Mouse (Mus musculus) thymus, postnatal 10 days (tissue): ENCODE results near the gene Gdf5.
A peak's percentile ranks its signal among the peaks of the same experiment; 100 is the strongest.

Source experiments
- DNase-seq, 2 experiments: peaks; one replicate each; pipeline ENCODE4 v3.0.0; 2021; ENCODE audit warnings: low spot score in 2 of 2

The Gdf5 gene

GRCm38 (mm10) chr2:155945124-155945523, at the start of gene Gdf5:
TSS of gene Gdf5 (minus strand) at chr2:155945367.
- no peak for DNase-seq

DNA sequence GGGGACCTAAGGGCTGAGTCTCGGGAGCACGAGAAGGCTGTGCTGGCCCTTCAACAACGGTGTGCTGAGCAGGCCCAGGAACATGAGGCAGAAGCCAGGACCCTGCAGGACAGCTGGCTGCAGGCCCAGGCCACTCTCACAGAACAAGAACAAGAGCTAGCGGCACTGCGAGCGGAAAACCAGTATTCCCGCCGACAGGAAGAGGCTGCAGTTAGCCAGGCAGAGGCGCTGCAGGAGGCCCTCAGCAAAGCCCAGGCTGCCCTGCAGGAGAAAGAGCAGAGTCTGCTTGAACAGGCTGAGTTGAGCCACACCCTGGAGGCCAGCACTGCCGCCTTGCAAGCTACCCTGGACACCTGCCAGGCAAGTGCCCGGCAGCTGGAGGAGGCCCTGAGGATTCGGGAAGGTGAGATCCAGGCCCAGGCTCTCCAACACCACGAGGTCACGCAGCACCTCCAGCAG, 46.7 kb upstream of the Gdf5 start:
- no peak for DNase-seq

GRCm38 (mm10) chr2:155991151-155991550, 46.0 kb upstream of the Gdf5 start:
- no peak for DNase-seq

DNA sequence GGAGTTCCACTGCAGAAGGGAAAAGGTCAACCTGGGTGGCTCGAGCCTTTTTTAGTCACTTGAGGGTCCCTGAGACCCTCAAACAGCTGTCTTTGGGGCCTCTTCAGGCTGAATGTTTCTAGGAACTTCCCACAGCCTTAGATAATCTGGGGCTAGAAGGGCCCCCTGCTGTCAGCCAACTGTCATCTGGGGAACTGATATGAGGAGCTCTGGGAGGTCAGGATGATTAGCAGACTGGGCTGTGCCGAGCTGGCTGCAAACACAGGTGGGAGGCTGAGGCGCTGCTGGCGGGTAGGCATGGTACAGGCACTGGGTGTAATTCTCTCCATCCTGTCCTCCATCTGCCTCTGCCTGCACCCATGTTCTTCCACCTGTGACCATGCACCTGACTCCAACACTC, 43.9 kb upstream of the Gdf5 start:
- DNase-seq: no peak

GRCm38 (mm10) chr2:155987131-155987530, 42.0 kb upstream of the Gdf5 start:
- DNase-seq: peak; percentile 41 to 60

DNA sequence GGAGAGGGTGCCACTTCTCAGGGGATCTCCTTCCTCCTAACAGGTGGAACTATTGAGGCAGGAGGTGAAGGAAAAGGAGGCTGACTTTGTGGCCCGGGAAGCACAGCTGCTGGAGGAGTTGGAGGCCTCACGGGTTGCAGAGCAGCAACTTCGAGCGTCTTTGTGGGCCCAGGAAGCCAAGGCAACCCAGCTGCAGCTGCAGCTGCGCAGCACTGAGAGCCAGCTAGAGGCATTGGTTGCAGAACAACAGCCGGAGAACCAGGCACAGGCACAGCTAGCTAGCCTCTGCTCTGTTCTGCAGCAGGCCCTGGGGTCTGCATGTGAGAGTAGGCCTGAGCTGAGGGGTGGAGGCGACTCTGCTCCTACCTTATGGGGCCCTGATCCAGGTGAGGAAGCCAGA, 40.6 kb upstream of the Gdf5 start:
- peak; percentile 75 to 80 for DNase-seq

DNA sequence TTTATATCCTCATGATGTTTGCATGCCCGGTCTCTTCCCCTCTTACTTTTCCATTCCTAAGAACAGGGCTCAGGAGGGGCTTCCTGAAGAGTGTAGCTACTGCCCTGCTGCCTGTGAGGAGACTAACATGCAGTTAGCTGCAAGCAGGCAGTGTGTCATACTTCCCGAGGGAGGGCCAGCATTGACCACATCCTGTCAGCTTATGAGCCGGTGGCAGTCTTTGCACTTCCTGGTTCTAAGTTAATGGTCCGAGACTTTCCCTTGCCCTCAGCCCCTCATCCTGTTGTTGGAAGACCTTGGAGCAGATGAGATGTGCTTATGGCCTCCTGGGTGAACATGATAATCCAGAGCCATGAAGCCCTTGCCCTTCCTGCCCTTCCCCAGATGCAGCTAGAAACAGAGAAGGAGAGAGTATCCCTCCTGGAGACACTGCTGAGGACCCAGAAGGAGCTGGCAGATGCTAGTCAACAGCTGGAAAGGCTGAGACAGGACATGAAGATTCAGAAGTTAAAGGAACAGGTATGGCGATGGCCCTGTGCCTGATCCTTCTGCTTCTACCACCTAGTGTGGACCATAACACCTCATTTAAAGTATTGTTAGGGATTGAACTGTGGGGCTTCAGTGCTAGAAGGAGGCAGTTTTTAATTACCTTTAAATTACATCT, 34.3 kb upstream of the Gdf5 start:
- peak; percentile 49 to 60 for DNase-seq

DNA sequence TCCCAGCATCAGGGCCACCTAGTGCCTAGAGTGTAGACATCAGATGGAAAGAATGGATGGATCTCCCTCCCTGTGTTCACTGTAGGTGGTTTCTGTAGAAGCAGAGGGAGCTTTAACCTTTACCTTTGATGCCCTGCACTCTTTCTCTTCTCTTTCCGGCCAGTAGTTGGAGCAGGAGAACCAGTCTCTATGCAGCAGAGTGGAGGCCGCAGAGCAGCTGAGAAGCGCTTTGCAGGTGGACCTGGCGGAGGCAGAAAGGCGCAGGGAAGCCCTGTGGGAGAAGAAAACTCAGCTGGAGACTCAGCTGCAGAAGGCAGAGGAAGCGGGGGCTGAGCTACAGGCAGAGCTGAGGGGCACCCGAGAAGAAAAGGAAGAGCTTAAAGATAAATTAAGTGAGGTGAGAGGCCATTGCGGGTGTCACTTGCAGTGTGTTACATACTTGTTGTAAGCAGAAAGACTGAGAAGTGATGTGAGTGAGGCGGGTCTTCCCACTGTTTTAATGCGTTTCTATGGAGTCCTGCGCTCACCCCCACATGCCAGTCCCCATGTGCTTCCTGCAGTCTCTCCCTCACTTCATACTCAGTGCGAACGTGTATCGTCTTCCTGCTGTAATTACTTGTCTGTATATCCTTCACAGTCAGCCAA, 29.0 kb upstream of the Gdf5 start:
- peak; percentile 75 to 79 for DNase-seq

DNA sequence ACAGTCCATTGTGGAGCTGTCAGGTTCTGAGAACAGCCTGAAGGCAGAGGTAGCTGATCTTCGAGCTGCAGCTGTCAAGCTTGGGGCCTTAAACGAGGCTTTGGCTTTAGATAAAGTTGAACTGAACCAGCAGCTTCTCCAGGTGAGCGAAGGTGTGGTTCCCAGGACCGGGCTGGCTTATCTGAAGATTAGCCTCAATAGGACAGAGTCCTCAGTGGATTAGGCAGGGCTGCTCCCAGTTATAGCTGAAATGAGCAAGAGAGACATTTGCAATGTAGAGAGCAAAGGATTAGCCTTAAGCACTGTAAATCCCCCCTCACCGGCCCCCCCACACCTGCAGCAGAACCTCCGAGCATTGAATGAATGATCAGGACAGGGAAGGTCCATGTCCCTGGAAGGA, 28.2 kb upstream of the Gdf5 start:
- no peak for DNase-seq

DNA sequence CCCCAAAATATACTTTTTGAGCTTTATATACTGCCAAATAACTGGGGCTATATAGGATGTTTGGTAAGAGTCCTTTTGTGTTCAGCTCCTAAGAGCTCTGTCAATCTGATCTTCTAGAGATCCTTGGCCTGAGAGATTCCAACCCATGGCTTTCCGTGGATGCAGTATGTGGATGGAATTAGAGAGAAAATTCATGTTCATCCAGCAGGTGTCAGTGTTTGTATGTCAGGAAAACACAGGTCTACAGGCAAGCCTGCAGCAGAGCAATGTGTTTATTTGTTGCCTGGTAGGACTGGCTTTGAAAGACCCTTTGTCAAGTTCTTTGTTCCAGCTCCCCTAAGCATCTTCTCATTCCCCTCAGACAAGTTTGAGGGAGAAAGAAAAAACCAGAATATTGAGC, 17.8 kb upstream of the Gdf5 start:
- peak in 1 of 2 experiments; percentile 40 for DNase-seq

GRCm38 (mm10) chr2:155961862-155962261, 16.7 kb upstream of the Gdf5 start:
- DNase-seq: no peak

DNA sequence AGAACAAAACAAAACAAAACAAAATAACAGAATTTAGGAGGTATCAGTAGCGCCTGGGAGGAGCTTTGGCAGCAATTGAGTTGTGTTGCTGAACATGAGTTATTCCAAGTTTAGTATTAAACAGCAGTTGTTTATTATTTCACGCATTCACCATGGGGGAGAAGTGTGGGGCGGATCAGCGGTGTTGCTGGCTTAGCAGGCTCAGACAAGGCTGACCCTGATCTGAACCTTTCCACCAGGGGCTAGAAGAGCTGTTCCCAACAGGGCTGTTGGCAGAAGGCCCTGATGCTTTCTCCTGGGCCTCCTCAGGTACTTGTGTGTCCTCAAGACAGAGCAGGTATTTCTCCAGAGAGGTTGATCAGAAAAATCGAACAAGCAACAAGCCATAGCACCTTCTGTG, 14.8 kb upstream of the Gdf5 start:
- DNase-seq: no peak

DNA sequence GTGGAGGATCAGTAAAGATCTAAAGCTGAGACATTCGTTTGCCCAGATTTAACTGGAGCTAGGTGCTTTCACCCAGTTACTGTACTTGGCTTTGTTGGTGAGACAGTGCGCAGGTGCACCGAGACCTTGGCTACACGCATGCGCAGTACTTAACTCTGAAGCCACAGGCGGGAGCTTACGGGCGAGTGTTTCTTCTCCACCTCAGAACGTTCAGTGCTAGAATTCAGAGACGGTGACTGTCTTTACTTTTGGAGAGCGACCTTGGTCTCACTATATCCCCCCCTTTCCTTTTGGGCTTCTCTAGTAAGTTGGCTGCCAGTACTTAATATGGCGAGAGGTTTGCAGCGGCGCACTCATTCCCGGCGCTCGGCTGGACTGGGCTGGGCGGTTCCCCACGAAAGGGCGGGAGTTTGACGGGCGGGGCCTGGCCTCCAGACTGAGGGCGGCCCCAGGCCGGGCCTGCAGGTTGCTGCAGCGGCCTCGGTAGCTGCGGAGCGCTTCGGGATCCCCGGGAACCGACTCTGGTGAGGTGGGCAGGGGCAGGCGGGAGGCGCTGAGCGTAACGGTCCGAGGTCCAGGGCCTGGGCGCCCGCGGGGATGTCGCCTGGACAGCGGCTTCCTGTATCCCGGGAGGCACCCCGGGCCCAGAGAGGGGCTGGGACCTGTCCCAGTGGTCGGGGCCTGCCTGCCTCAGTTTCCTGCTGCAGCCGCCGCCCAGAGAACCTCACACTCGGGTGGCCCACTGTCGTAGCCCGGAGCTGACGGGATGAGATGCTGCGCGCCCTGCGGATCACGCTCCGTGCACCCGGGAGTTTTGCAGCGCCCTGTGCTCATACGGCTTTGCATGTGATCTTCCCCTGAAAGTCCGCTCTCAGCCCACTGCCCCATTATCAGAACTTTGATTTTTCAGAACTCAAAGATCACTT, 11.2 kb upstream of the Gdf5 start, which contains the start of gene Cep250:
Cep250 (plus strand) TSS at position 325 of the 926 bp plus-strand sequence.
- DNase-seq: peak; percentile 76 to 82

DNA sequence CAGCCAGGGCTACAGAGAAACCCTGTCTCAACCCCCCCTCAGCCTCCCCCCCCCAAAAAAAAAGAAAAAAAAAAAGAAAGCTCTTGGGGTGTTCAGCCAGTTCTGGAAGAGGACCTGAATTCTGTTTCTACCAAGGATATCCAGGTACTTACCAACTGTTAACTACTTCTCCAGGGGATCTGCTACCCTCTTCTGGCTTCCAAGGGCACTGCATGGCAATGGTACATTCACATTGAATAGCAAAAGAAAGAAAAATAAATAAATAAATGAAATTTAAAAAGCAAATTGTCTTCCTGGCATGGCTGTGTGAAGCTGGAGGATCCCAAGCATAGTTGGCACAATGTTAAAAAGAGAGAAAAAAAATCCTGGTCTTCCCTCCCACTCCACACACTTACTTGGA, 6.8 kb upstream of the Gdf5 start:
- peak; percentile 35 to 53 for DNase-seq

GRCm38 (mm10) chr2:155949362-155949761, 4.2 kb upstream of the Gdf5 start:
- no peak for DNase-seq

GRCm38 (mm10) chr2:155947390-155948002, 2.3 kb upstream of the Gdf5 start:
- no peak for DNase-seq

GRCm38 (mm10) chr2:155946499-155946898, 1.3 kb upstream of the Gdf5 start:
- no peak for DNase-seq

DNA sequence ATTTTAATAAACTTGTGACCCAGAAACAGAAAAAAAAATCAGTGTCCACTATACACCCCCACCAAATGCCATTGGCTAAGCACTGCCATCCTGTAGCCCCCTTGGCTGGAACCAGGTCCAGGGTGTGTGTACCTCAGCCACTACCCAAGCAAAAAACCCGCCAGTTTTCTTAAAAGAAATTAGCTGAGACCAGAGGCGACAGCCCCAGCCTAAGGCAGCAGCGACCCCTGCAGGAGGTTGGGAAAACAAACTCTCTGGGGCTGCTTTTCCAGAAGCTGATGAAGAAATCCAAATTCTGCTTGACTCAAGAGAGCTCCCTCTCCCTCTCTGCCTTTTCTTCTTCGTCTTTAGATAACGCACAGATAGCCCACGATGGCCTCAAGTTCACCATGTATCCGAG, 902 bp upstream of the Gdf5 start:
- DNase-seq: peak; percentile 22 to 78

DNA sequence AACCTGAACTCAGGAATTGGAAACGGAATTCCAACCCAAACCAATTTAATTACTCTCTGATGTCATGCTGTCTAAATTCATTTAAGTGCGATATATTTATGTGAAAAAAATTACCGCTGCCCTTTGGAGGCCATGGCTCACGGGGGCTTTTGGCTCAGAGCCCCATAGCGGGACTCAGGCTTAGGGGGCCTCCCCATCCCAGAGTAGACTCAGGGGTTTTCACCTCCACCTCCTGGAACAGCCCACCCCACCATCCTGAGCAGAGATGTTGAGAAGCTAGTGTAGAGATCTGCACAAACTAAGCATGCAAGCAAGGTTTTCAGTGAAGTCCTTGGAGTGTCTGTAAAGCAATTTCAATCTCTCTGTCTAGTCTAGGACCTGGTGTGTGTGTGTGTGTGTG, 413 bp upstream of the Gdf5 start:
- no peak for DNase-seq

DNA sequence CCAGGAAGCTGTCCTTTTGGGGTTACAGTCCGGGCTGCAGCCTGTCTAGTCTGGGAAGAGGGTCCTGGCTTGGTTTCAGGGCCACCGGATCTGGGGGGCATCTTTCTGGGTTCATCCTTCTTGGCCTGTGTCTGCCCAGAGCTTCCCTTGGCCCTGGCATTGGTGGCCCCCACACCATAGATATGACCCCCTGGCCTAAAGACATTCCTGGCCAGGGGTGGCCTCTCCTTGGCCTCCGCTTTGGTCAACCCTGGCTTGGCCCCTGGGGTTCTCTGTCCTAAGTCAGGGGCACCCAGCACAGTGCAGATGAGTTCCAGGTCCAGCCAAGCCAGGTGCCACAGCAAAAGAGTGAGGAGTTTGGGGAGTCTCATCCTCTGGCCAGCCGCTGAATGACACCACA, 482 bp downstream of the Gdf5 start:
- no peak for DNase-seq

DNA sequence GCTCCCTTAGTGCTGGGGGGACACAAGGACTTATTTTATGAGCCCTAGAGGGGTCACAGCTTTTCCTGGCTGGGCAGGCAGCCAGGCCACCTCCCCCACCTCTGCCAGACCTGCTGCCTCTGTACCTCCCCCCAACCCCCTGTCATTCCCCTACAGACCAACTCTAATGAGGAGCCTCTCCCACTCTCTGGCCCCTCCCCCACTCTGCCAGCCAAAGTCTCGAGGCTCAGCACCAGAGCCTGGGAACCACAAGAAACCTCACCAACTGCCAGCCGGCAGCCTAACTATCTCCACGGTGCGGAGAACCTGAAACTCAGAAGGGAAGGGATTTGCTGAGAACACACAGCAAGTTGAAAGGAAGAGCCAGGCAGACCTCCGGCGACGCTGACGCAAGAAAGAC, 1.7 kb downstream of the Gdf5 start:
- DNase-seq: no peak
